13 mouse cellular contexts compared by ENCODE assay signal in genomic region chr11:89003726-89004125, GRCm38 (mm10). TPM values are rescaled to one million over a fixed set of nuclear protein-coding genes. Genes with fewer than 3 reads are reported as not detected.
DNase-seq lines count a peak whose midpoint lies in the region; ATAC-seq and TF ChIP-seq lines count a peak whose summit lies in the region.
"Had no signal": no experiment of that assay in that cellular context is flagged by ENCODE, and none has a peak within 500 bp of the region (broad histone marks: within the 10 kb centered on the region; RNA-seq: fewer than 3 reads in every experiment).

No protein-coding gene starts in this region.

- no peak overlapping the region for H3K4me3 ChIP-seq in heart, embryonic 14.5 days (ENCODE audit: control insufficient read depth in 1 of 2, insufficient read depth in 1 of 2, low read depth in 1 of 2, low read length in 2 of 2)
- H3K4me3 ChIP-seq in megakaryocyte, embryonic 14.5 days (replicated peaks) = peak overlapping the region; percentile 64
- H3K4me3 ChIP-seq in stomach, postnatal 0 days (ENCODE audit: low read depth, low read length) = no peak overlapping the region; the same call in 1 of the 2 replicates
- H3K4me3 ChIP-seq: embryonic facial prominence, embryonic 10.5 days; limb, embryonic 12.5 days had no signal

- 79% methylated on average over 4 of the region's 4 CpGs for WGBS in heart, embryonic 14.5 days
- 56% methylated on average over 4 of the region's 4 CpGs for WGBS in stomach, postnatal 0 days

- no peak for ATAC-seq in heart, embryonic 14.5 days (ENCODE audit: insufficient number of reproducible peaks, insufficient read depth, low FRiP score, low read depth)
- no peak for ATAC-seq in megakaryocyte, adult 5-6 weeks (ENCODE audit: poor library complexity, severe bottlenecking)
- no peak for ATAC-seq in stomach, postnatal 0 days (ENCODE audit: low FRiP score, low TSS enrichment)
- no peak for ATAC-seq in megakaryocyte-erythroid progenitor cell, adult 5-6 weeks (replicated peaks; ENCODE audit: low FRiP score, low TSS enrichment, poor library complexity, severe bottlenecking)
- ATAC-seq: forebrain, embryonic 14.5 days had no signal

- no peaks in the 10 kb centered on the region for H3K9me3 ChIP-seq in heart, embryonic 14.5 days (ENCODE audit: control insufficient read depth, low read length)
- H3K9me3 ChIP-seq in megakaryocyte, embryonic 14.5 days = no peaks in the 10 kb centered on the region
- H3K9me3 ChIP-seq in stomach, postnatal 0 days (ENCODE audit: control insufficient read depth, low read length) = no peaks in the 10 kb centered on the region
- H3K9me3 ChIP-seq: embryonic facial prominence, embryonic 10.5 days; limb, embryonic 12.5 days had no signal

- H3K4me1 ChIP-seq in heart, embryonic 14.5 days (ENCODE audit: control insufficient read depth in 2 of 2, insufficient read depth in 2 of 2, low read length in 2 of 2) = peaks cover 18 to 19% of the 10 kb centered on the region in 2 experiments
- H3K4me1 ChIP-seq in megakaryocyte, embryonic 14.5 days = peaks cover 66% of the 10 kb centered on the region
- peaks cover 5% of the 10 kb centered on the region; the same call in 1 of the 2 replicates for H3K4me1 ChIP-seq in stomach, postnatal 0 days (replicated peaks; ENCODE audit: control insufficient read depth, insufficient read depth)

- H3K4me2 ChIP-seq in heart, embryonic 14.5 days (ENCODE audit: low read length) = peak overlapping the region; percentile 52
- H3K4me2 ChIP-seq in stomach, postnatal 0 days (replicated peaks; ENCODE audit: low read depth) = peak overlapping the region; percentile 27
- H3K4me2 ChIP-seq: limb, embryonic 12.5 days had no signal

- no peak for TF ChIP-seq EP300 in stomach, postnatal 0 days (optimal IDR thresholded peaks at IDR 0.05)

- no peaks in the 10 kb centered on the region for H3K27me3 ChIP-seq in heart, embryonic 14.5 days (ENCODE audit: control insufficient read depth, insufficient read depth, low read length)
- H3K27me3 ChIP-seq in megakaryocyte, embryonic 14.5 days (replicated peaks) = no peaks in the 10 kb centered on the region
- H3K27me3 ChIP-seq in stomach, postnatal 0 days (ENCODE audit: control insufficient read depth, insufficient read depth, low read length) = no peaks in the 10 kb centered on the region

- no peak for DNase-seq in heart, postnatal 4 days
- DNase-seq in kidney, postnatal 10 days = peak; percentile 32
- no peak for DNase-seq in stomach, postnatal 0 days (ENCODE audit: low spot score)
- DNase-seq in cerebellum, postnatal 25 days = no peak
- DNase-seq: B cell, adult 2 months; midbrain, embryonic 14.5 days had no signal

- H3K27ac ChIP-seq in heart, embryonic 14.5 days (replicated peaks in 1 of 2; ENCODE audit: control insufficient read depth in 1 of 2, insufficient read depth in 1 of 2, low read depth in 2 of 2, low read length in 2 of 2) = no peak overlapping the region
- H3K27ac ChIP-seq in stomach, postnatal 0 days (replicated peaks) = 0 out of 2 replicates have a peak overlapping the region, but pooled peaks have one; percentile 18
- H3K27ac ChIP-seq: embryonic facial prominence, embryonic 10.5 days; limb, embryonic 12.5 days had no signal

- no peak for TF ChIP-seq CTCF in stomach, postnatal 0 days (IDR thresholded peaks at IDR 0.05; ENCODE audit: low read depth)

- H3K36me3 ChIP-seq in heart, embryonic 14.5 days (ENCODE audit: control insufficient read depth, insufficient read depth, low read length) = peaks cover 25% of the 10 kb centered on the region
- H3K36me3 ChIP-seq in megakaryocyte, embryonic 14.5 days (replicated peaks; ENCODE audit: low read length) = peaks cover 69% of the 10 kb centered on the region
- H3K36me3 ChIP-seq in stomach, postnatal 0 days (ENCODE audit: control insufficient read depth, insufficient read depth, low read length) = no peaks in the 10 kb centered on the region
- H3K36me3 ChIP-seq: embryonic facial prominence, embryonic 10.5 days; limb, embryonic 12.5 days had no signal

- H3K9ac ChIP-seq in heart, embryonic 14.5 days (ENCODE audit: low read length) = no peak overlapping the region
- H3K9ac ChIP-seq in stomach, postnatal 0 days (ENCODE audit: low read length) = peak overlapping the region; percentile 38; the same call in 1 of the 2 replicates
- H3K9ac ChIP-seq: limb, embryonic 12.5 days had no signal

RNA-seq across cellular contexts. Expression of gene Trim25, which starts 4.5 kb away (rescaled TPM):
- polyA plus RNA-seq in heart, embryonic 14.5 days (2014; fragmentation: Nextera tagmentation; extraction: Ambion mirVana) = 15.9 and 16.7 TPM in 2 replicates
- 10 to 100 TPM; 31.3 to 32.8 TPM for total RNA-seq in heart, postnatal 4 days (2021)
- polyA plus RNA-seq in megakaryocyte, embryonic 14.5 days (2012; ENCODE audit: insufficient read depth, low replicate concordance) = 6.3 and 58.2 TPM in 2 replicates
- 33.4 and 33.7 TPM in 2 replicates for total RNA-seq in megakaryocyte, adult 5-6 weeks (2015)
- 24.5 and 28.7 TPM in 2 replicates for total RNA-seq in megakaryocyte, adult 5-6 weeks (2017)
- polyA plus RNA-seq in stomach, postnatal 0 days (2015; fragmentation: Nextera tagmentation; extraction: Ambion mirVana) = 28.3 and 29.5 TPM in 2 replicates
- 35.5 and 49.4 TPM in 2 replicates for total RNA-seq in megakaryocyte-erythroid progenitor cell, adult 5-6 weeks (2014; fragmentation: Nextera tagmentation)
- 28.0 and 30.7 TPM in 2 replicates for total RNA-seq in megakaryocyte-erythroid progenitor cell, adult 5-6 weeks (2017)

RNA-seq across cellular contexts. Expression of gene Coil, which starts 33.7 kb away (rescaled TPM):
- 6.5 and 6.6 TPM in 2 replicates for polyA plus RNA-seq in heart, embryonic 14.5 days (2014; fragmentation: Nextera tagmentation; extraction: Ambion mirVana)
- total RNA-seq in heart, postnatal 4 days (2021) = 1 to 10 TPM; 7.6 to 9.0 TPM
- polyA plus RNA-seq in megakaryocyte, embryonic 14.5 days (2012; ENCODE audit: insufficient read depth, low replicate concordance) = 2.3 and 3.1 TPM in 2 replicates
- 6.6 and 7.2 TPM in 2 replicates for total RNA-seq in megakaryocyte, adult 5-6 weeks (2015)
- 6.4 and 7.0 TPM in 2 replicates for total RNA-seq in megakaryocyte, adult 5-6 weeks (2017)
- polyA plus RNA-seq in stomach, postnatal 0 days (2015; fragmentation: Nextera tagmentation; extraction: Ambion mirVana) = 5.9 and 6.2 TPM in 2 replicates
- 12.0 and 13.1 TPM in 2 replicates for total RNA-seq in megakaryocyte-erythroid progenitor cell, adult 5-6 weeks (2014; fragmentation: Nextera tagmentation)
- total RNA-seq in megakaryocyte-erythroid progenitor cell, adult 5-6 weeks (2017) = 15.8 and 17.1 TPM in 2 replicates

RNA-seq across cellular contexts. Expression of gene Elobl, which starts 37.0 kb away (rescaled TPM):
- polyA plus RNA-seq in heart, embryonic 14.5 days (2014; fragmentation: Nextera tagmentation; extraction: Ambion mirVana) = not detected in 2 replicates
- total RNA-seq in heart, postnatal 4 days (2021) = not detected
- polyA plus RNA-seq in megakaryocyte, embryonic 14.5 days (2012; ENCODE audit: insufficient read depth, low replicate concordance) = not detected in 2 replicates
- not detected in 2 replicates for total RNA-seq in megakaryocyte, adult 5-6 weeks (2015)
- total RNA-seq in megakaryocyte, adult 5-6 weeks (2017) = not detected in 2 replicates
- polyA plus RNA-seq in stomach, postnatal 0 days (2015; fragmentation: Nextera tagmentation; extraction: Ambion mirVana) = not detected in 2 replicates
- not detected in 2 replicates for total RNA-seq in megakaryocyte-erythroid progenitor cell, adult 5-6 weeks (2014; fragmentation: Nextera tagmentation)
- not detected in 2 replicates for total RNA-seq in megakaryocyte-erythroid progenitor cell, adult 5-6 weeks (2017)
- polyA plus RNA-seq: embryonic facial prominence, embryonic 10.5 days; forebrain, embryonic 14.5 days; limb, embryonic 12.5 days; midbrain, embryonic 14.5 days had no signal

RNA-seq across cellular contexts. Expression of gene Scpep1, which starts 48.5 kb away (rescaled TPM):
- 48.0 and 49.9 TPM in 2 replicates for polyA plus RNA-seq in heart, embryonic 14.5 days (2014; fragmentation: Nextera tagmentation; extraction: Ambion mirVana)
- total RNA-seq in heart, postnatal 4 days (2021) = 10 to 100 TPM; 38.7 to 39.6 TPM
- polyA plus RNA-seq in megakaryocyte, embryonic 14.5 days (2012; ENCODE audit: insufficient read depth, low replicate concordance) = 1.1 and 7.4 TPM in 2 replicates
- total RNA-seq in megakaryocyte, adult 5-6 weeks (2015) = 173 and 192 TPM in 2 replicates
- 87.6 and 89.8 TPM in 2 replicates for total RNA-seq in megakaryocyte, adult 5-6 weeks (2017)
- 67.2 and 67.8 TPM in 2 replicates for polyA plus RNA-seq in stomach, postnatal 0 days (2015; fragmentation: Nextera tagmentation; extraction: Ambion mirVana)
- total RNA-seq in megakaryocyte-erythroid progenitor cell, adult 5-6 weeks (2014; fragmentation: Nextera tagmentation) = 7.8 TPM in 2 replicates
- 5.0 and 8.4 TPM in 2 replicates for total RNA-seq in megakaryocyte-erythroid progenitor cell, adult 5-6 weeks (2017)
